In the genomic region with DNA sequence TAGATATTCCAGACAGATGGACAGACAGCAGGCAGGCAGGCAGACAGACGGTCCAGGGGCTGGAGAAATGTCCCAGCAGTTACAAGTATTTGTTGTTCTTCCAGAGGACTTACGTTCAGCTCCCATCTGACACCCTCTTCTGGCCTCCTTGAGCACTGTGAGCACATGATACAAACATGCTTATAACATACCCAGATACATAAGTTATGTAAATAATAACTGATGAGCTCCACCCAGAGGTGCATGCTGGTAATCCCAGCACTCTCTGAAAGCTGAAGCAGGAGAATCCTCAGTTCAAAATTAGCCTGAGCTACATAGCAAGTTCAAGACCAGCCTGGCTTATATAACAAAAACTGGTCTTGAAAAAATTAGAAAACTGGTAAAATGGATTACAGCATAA, we compare ENCODE assay signal across 21 mouse cellular contexts. TPM values are rescaled to one million over a fixed set of nuclear protein-coding genes. Genes with fewer than 3 reads are reported as not detected.
DNase-seq lines count a peak whose midpoint lies in the region; ATAC-seq lines count a peak whose summit lies in the region.
"Had no signal": no experiment of that assay in that cellular context is flagged by ENCODE, and none has a peak within 500 bp of the region (broad histone marks: within the 10 kb centered on the region; RNA-seq: fewer than 3 reads in every experiment).

No protein-coding gene starts in this region.

- ATAC-seq in common myeloid progenitor, adult 5-6 weeks (replicated peaks; ENCODE audit: low read depth, poor library complexity, severe bottlenecking) = peak; percentile 32; the same call in 1 of the 2 replicates
- peak; percentile 65 for ATAC-seq in megakaryocyte progenitor cell, adult 5-6 weeks (replicated peaks; ENCODE audit: poor library complexity)
- ATAC-seq: activated CD4-positive, CD25-positive, alpha-beta regulatory T cell, adult 4 months; CD4-positive, CD25-positive, alpha-beta regulatory T cell, adult 4 months; forebrain, embryonic 14.5 days; forebrain, embryonic 16.5 days; Patski had no signal

- intact Hi-C loops in left cerebral cortex, postnatal 4 days (cut with DNase I) = no loop called here
- intact Hi-C loops in left cerebral cortex, postnatal 10 days (cut with DNase I) = no loop called here

- DNase-seq in 416B (ENCODE audit: low read depth) = peak; percentile 8
- DNase-seq in left cerebral cortex, postnatal 4 days = no peak
- DNase-seq in left cerebral cortex, postnatal 10 days (ENCODE audit: extremely low spot score in 1 of 2, low spot score in 2 of 2) = no peak
- DNase-seq in lung, postnatal 14 days = no peak
- DNase-seq: adrenal gland, adult 8-10 months; adrenal gland, postnatal 14 days; adrenal gland, postnatal 36 days; B cell, adult 2 months; cerebellum, adult 11-12 months; cerebellum, adult 2 months; cerebellum, adult 9-10 months; cerebellum, postnatal 10 days; cerebellum, postnatal 25 days; embryo, embryonic 11 days had no signal

RNA-seq across cellular contexts. Expression of a gene that starts 18.7 kb away (rescaled TPM):
- total RNA-seq in common myeloid progenitor, adult 5-6 weeks (2017) = 27.5 and 31.1 TPM in 2 replicates
- 26.5 and 27.1 TPM in 2 replicates for total RNA-seq in megakaryocyte progenitor cell, adult 5-6 weeks (2015)
- 27.4 and 30.1 TPM in 2 replicates for total RNA-seq in megakaryocyte progenitor cell, adult 5-6 weeks (2017)
- total RNA-seq in left cerebral cortex, postnatal 4 days (2021) = 10 to 100 TPM; 15.6 to 19.5 TPM
- total RNA-seq in left cerebral cortex, postnatal 10 days (2021) = 10 to 100 TPM; 14.7 to 15.3 TPM
